Mouse (Mus musculus): ENCODE measurements around the gene Prkar2b.
A peak's percentile ranks its signal among the peaks of the same experiment; 100 is the strongest.

The Prkar2b gene

GRCm38 (mm10) chr12:31924135-31924534 lies 137.0 kb downstream of the Prkar2b start:
- no peak for DNase-seq (ENCODE audit: low spot score in 2 of 2)

- no peak for DNase-seq (ENCODE audit: low spot score in 2 of 2)
Observed at GRCm38 (mm10) chr12:31920464-31921405, 140.4 kb downstream of the Prkar2b start.

- DNase-seq (ENCODE audit: low spot score in 2 of 2) = peak in 1 of 2 experiments; percentile 56
Observed at GRCm38 (mm10) chr12:31917245-31917644, 143.9 kb downstream of the Prkar2b start.

- DNase-seq (ENCODE audit: low spot score in 2 of 2) = no peak
Observed at GRCm38 (mm10) chr12:31916691-31917090, 144.4 kb downstream of the Prkar2b start.

GRCm38 (mm10) chr12:31913614-31914013 lies 147.5 kb downstream of the Prkar2b start:
- no peak for DNase-seq (ENCODE audit: low spot score in 2 of 2)

- no peak for DNase-seq (ENCODE audit: low spot score in 2 of 2)
Observed at GRCm38 (mm10) chr12:31912966-31913551, 148.0 kb downstream of the Prkar2b start.
